Mouse (Mus musculus) heart, embryonic 10.5 days (tissue): ENCODE results near the gene Nlrc3. TPM values are rescaled to one million over a fixed set of nuclear protein-coding genes. Genes with fewer than 3 reads are reported as not detected.
"Not testable (repeated sequence)": the region's sequence is repeated elsewhere in the genome, so short reads cannot be mapped to it uniquely, and the experiment has no call there.

Experiments used
- DNase-seq: peaks from one replicate; pipeline ENCODE4 v3.0.0-alpha.2; 2017; ENCODE audit warnings: low spot score
- H3K27ac ChIP-seq: fragments of 300-500 bp; sonication (generic); 2 replicates; pipeline ENCODE4 v1.5.1; 2016; ENCODE audit warnings: mild to moderate bottlenecking
- H3K27me3 ChIP-seq: fragments of 300-500 bp; sonication (generic); 2 replicates; pipeline ENCODE4 v1.6.1; 2016; ENCODE audit warnings: mild to moderate bottlenecking; ENCODE audit not compliant: poor library complexity, insufficient read depth, severe bottlenecking
- H3K36me3 ChIP-seq: fragments of 300-500 bp; sonication (generic); 2 replicates; pipeline ENCODE4 v1.6.1; 2016; ENCODE audit warnings: mild to moderate bottlenecking, moderate library complexity
- H3K4me1 ChIP-seq: fragments of 300-500 bp; sonication (generic); 2 replicates; pipeline ENCODE4 v1.6.1; 2016; ENCODE audit warnings: mild to moderate bottlenecking
- H3K4me3 ChIP-seq: fragments of 300-500 bp; sonication (generic); 2 replicates; pipeline ENCODE4 v1.5.1; 2016; ENCODE audit warnings: mild to moderate bottlenecking, moderate library complexity
- H3K9me3 ChIP-seq: fragments of 300-500 bp; sonication (generic); 2 replicates; pipeline ENCODE4 v1.6.1; 2016; ENCODE audit warnings: mild to moderate bottlenecking, moderate library complexity
- WGBS: fragments of 180-500 bp; shearing (Covaris S2); methylation state at CpG from one replicate; pipeline ENCODE4 v1.1.7; 2016; 5-methylcytosine and 5-hydroxymethylcytosine counted together
- polyA plus RNA-seq: library from polyadenylated mRNA; unstranded; fragments of >200 nt; fragmentation: Nextera tagmentation; extraction: Ambion mirVana; gene quantifications from 2 replicates; pipeline ENCODE4 v1.2.1, GENCODE M21; 2016

Gene Nlrc3
- 0.91 and 1.1 TPM in 2 replicates for polyA plus RNA-seq

DNA sequence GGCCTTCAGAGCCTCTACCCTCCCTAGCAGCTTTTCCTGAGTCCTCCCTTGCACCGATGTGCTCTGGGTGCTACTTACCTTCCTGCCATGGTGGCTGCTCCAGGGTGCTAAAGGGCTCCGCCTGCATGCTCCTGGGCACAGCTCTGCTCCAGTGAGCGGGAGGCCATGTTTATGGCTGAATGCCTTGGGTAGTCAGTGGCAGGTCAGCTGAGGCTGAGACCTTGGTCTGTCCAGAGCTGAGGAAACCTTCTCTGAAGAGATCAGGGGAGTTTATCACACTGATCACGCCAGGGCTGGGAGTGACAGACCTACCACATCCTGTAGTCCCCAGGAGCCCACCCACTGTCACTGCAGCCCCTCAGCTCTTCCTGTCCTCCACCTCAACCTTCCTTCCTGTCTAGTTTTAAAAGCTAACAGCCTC lies at the start of gene Nlrc3:
Gene Nlrc3 (minus strand): TSS at position 382 of the 421 bp plus-strand sequence.
- DNase-seq = no peak
- no peaks in the 10 kb centered on the region for H3K27me3 ChIP-seq
- no peak within 1 kb of the TSS for H3K4me3 ChIP-seq
- H3K4me1 ChIP-seq = peaks cover 21% of the 10 kb centered on the region
- peaks cover 33% of the 10 kb centered on the region for H3K36me3 ChIP-seq
- H3K9me3 ChIP-seq = no peaks in the 10 kb centered on the region
- H3K27ac ChIP-seq = peak within 1 kb of the TSS; percentile 33; the same call in 1 of the 2 replicates
- WGBS = 55% methylated on average over 4 of the region's 4 CpGs

DNA sequence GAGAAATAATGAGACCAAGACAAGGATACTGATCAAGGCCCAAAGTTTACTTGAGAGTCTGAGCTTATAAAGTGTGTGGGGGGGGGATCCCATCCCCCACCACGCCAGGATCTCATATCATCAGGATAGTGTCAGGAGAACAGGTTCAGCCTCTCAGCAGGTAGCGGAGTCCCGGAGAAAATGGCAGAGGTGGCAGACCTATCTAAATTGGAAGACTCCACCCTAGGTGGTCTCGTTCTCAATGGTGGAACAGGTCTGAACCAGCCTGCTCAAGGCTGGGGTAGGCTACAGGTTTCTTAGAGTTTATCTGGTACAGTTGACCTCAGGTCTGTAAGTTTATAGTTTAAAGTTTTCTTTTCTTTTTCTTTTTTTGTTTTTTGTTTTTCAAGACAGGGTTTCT lies 46.3 kb upstream of the Nlrc3 start:
- no peaks in the 10 kb centered on the region for H3K4me1 ChIP-seq
- H3K9me3 ChIP-seq = no peaks in the 10 kb centered on the region; the same call in 1 of the 2 replicates
- 65% methylated on average over 4 of the region's 4 CpGs for WGBS
- H3K27ac ChIP-seq = no peak overlapping the region
- no peak for DNase-seq
- no peaks in the 10 kb centered on the region for H3K36me3 ChIP-seq
- no peaks in the 10 kb centered on the region for H3K27me3 ChIP-seq
- H3K4me3 ChIP-seq = no peak overlapping the region

DNA sequence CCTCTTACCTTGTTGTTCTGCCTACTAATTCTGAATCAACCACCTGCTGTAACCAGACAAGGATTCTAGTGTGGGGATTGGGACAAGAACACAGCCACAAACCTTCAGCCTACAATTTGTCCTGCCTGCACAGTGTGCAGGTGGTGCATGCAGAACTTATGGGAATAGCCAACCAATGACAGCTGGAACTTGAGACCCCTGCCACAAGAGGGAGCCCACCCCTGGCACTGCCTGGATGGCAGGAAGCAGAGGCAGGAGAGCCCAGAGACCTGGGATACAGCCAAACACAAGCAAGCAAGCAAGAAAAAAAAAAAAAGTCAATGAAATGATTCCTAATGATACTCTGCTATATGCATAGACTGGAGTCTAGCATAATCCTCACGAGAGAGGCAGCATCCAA lies 44.8 kb upstream of the Nlrc3 start:
- Histone ChIP-seq H3K4me1 (no peaks in the 10 kb centered on the region), H3K9me3 (no peaks in the 10 kb centered on the region; the same call in 1 of the 2 replicates), H3K27ac (no peak overlapping the region), H3K4me3 (no peak overlapping the region), H3K27me3 (no peaks in the 10 kb centered on the region), H3K36me3 (no peaks in the 10 kb centered on the region)
- DNase-seq = no peak
- WGBS = 67% methylated on average over 1 of the region's 1 CpGs

DNA sequence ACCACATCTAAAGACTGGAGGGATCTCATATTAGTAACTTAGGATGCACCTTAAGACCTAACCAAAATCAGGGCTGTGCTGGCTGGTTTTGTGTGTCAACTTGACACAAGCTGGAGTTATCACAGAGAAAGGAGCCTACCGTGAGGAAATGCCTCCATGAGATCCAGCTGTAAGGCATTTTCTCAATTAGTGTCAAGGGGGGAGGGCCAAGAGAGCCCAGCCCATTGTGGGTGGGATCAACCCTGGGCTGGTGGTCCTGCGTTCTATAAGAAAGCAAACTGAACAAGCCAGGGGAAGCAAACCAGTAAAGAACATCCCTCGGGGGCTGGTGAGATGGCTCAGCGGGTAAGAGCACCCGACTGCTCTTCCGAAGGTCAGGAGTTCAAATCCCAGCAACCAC lies 41.0 kb upstream of the Nlrc3 start:
- H3K36me3 ChIP-seq, H3K9me3 ChIP-seq, H3K4me1 ChIP-seq, H3K4me3 ChIP-seq, DNase-seq, H3K27ac ChIP-seq, H3K27me3 ChIP-seq: not testable (repeated sequence)
- WGBS = 78% methylated on average over 6 of the region's 6 CpGs

DNA sequence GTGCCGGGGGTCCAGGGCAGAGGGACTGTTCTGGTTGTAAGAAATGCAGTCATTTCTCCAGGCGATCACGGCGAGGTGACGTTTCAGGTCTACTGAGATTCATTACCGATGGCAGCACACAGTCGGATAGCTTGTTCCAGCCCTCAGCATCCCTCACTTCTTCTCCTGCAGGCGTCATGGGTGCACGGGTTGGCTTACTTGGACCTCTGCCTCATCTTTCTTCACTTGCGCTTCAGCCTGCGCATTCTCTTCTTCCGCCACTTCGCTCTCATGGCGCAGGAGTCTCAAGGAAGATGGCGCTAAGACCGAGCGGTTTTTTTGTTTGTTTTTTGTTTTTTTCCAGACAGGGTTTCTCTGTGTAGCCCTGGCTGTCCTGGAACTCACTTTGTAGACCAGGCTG lies 40.4 kb upstream of the Nlrc3 start:
- not testable (repeated sequence) for DNase-seq, H3K27me3 ChIP-seq, H3K4me1 ChIP-seq, H3K36me3 ChIP-seq, H3K4me3 ChIP-seq, H3K27ac ChIP-seq, H3K9me3 ChIP-seq
- 70% methylated on average over 17 of the region's 17 CpGs for WGBS

DNA sequence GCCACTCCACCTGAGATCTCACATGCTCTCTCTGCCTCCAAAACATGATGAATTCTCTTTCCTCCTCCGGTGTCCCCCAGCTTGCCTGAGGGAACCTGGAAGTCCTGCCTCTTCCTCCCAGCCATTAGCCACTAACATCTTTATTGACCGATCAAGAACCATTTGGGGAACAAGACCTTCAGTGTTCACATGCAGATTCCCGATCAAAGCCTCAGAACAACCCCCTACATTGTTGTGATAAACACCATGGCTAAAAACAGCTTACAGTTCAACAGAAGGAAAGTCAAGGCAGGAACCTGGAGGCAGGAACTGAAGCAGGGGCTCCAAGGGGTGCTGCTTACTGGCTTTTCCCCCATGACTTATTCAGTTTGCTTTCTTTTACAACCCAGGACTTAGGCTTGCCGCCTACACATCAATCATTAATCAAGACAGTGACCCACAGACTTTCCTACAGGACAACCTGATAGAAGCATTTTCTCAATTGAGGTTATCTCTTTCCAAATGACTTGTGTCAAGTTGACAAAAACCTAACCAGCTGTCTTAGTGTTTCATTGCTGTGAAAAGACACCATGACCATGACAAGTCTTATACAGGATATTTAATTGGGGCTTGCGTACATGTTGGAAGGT lies 37.7 kb upstream of the Nlrc3 start:
- Histone ChIP-seq H3K27ac (no peak overlapping the region), H3K4me3 (no peak overlapping the region), H3K27me3 (no peaks in the 10 kb centered on the region), H3K9me3 (no peaks in the 10 kb centered on the region; the same call in 1 of the 2 replicates), H3K36me3 (no peaks in the 10 kb centered on the region), H3K4me1 (no peaks in the 10 kb centered on the region)
- DNase-seq = no peak
- WGBS = 75% methylated on average over 5 of the region's 5 CpGs

DNA sequence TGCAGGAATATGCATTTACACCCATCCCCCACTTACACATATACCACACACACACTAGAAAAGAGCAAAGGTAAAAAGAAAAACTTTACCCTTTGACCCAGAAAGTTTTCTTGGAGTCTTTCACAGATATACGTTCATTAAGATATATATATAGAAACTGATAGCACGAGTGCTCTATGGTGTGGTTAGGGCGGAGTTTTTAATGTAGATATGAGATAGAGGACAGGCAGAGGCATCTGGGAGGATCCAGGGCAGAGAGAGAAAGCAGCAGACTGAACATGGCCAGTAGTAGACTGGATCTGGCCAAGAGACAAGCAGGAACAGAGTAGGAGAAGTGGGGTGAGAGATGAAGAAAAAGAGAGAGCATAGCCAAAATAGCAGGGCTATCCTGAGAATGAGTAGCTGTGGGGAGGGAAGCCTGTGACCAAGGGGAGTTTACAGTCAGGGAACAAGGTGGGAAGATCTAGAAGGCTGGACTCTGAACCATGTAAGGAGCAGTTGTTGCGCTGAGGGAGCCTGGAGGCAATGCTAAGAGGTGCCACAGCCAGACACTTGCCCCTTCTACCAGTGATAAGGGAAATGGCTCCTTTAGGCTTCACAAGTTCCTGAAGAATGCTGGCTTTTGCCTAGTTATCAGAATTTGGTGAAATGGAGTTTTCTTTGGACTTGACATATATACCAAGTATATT lies 36.6 kb upstream of the Nlrc3 start:
- no peak for DNase-seq
- no peaks in the 10 kb centered on the region for H3K36me3 ChIP-seq
- no peaks in the 10 kb centered on the region; the same call in 1 of the 2 replicates for H3K9me3 ChIP-seq
- H3K4me3 ChIP-seq = no peak overlapping the region
- no peak overlapping the region for H3K27ac ChIP-seq
- no peaks in the 10 kb centered on the region for H3K27me3 ChIP-seq
- H3K4me1 ChIP-seq = no peaks in the 10 kb centered on the region
- 63% methylated on average over 4 of the region's 4 CpGs for WGBS

DNA sequence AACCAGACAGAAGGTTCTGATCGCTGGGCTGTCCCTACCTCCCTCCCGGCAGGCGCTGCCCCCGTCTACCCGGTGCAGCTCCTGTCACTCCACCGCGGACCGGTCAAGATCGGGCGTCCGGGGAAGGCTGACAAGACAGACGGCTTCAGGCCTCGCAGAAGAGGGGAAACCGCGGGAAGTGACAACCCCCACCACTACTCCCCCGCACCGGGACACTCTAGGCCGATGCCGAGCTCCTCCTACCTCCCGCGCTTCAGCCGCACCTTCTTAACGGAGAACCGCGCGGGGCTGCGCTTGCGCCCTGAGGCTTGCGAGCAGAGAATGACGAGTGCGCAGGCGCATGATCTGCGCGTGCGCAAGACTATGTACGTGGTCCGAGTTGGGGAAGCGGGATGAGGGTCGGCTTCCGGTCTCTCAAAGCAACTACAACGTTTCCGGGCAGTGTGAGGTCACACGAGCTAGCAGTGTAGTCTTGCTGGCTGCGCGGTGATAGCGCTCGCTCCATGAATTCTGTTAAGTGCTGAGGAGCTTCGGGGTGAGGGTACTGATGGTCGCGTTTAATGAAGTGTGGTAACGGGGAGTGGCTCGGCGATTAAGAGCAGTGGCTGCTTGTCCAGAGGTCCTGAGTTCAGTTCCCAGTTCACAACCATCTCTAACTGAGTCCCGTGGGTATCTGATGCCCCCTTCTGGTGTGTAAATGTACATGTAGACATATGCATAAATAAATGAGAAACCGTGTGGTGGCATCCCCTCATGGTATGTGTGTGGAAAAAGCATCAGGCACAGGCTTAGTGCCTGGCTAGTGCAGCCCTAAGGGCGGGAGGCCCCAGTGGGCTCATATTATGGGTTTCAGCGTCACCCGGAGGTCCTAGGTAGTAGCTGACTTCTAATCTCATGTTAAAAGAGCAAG lies 27.3 kb upstream of the Nlrc3 start, which contains the start of gene Slx4:
Gene Slx4 (minus strand): TSS at position 282 of the 910 bp plus-strand sequence.
- Histone ChIP-seq H3K9me3 (0 out of 2 replicates have a peak, but pooled peaks cover 4% of the 10 kb centered on the region), H3K27ac (peak within 1 kb of the TSS; percentile 89), H3K27me3 (no peaks in the 10 kb centered on the region), H3K36me3 (peaks cover 25% of the 10 kb centered on the region), H3K4me1 (peaks cover 13% of the 10 kb centered on the region), H3K4me3 (peak within 1 kb of the TSS; percentile 82)
- DNase-seq = peak; percentile 98
- 1% methylated on average over 58 of the region's 58 CpGs for WGBS

DNA sequence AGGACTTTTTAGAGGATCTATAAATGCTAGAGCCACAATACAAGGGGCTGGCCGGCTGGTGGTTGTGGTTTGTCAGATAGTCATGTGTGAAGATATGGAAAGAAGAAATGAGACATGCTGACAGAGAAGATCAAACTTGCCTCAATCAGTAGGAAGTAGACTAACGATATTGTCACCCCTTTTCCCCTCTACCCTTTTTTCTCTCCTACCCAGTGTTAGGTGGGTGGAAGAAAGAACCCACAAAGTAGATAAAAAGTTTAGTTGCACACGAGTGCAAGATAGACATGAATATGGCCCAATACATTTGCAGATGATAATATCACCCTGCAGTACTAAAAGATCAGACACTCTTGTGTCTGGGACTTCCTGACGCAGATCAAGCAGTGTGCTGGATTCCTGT lies 12.0 kb upstream of the Nlrc3 start:
- H3K4me3 ChIP-seq = no peak overlapping the region
- no peaks in the 10 kb centered on the region for H3K9me3 ChIP-seq
- H3K27ac ChIP-seq = no peak overlapping the region
- 85% methylated on average over 4 of the region's 4 CpGs for WGBS
- H3K36me3 ChIP-seq = peaks cover 96% of the 10 kb centered on the region
- DNase-seq = no peak
- no peaks in the 10 kb centered on the region for H3K4me1 ChIP-seq
- no peaks in the 10 kb centered on the region for H3K27me3 ChIP-seq

DNA sequence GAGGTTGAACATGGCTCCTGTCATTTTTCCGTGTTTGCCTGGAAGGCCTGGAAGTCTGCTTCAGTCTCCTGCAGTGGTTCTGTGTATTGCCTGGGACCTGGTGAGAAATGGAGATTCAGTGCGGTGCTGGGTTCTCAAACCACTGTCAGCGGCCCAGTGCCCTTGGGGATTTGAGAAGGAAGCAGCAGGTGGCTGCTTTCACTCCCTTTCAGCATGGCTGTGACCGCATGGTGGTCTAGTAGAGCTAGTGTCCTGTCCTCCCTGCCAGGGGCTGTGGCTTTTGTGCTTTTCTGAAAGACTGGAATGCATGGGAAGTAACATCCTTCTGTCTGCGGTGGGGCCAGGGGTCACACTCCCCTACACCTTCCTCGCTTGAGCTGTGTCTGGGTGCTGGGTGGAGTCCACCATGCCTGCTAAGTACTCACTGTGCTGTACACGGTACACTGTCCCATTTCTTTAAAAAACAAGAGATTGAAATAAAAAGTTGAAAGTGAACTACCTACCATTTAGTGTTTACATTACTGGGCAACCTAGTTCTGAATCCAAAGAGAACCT lies 6.8 kb upstream of the Nlrc3 start:
- Histone ChIP-seq H3K36me3 (peaks cover 98% of the 10 kb centered on the region), H3K4me3 (no peak overlapping the region), H3K9me3 (no peaks in the 10 kb centered on the region), H3K4me1 (no peaks in the 10 kb centered on the region), H3K27me3 (no peaks in the 10 kb centered on the region), H3K27ac (no peak overlapping the region)
- WGBS = 76% methylated on average over 7 of the region's 7 CpGs
- DNase-seq = no peak

DNA sequence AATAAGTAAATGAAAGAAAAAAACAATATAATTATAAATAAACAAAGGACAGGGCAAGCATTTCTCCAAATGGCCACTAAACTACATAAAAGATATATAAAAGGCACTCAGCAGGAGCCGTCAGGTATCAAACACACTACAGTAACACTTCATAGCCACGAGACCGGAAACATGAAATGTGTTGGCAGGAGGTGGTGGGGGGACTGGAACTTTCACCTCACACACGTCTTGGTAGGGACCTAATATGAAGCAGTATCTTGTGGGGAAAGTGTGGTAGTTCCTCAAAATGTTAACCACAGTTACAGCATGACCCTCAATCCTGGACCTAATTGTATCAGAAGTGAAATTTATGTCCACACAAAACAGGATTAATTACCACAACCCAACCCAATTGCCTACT lies 5.7 kb upstream of the Nlrc3 start:
- Histone ChIP-seq H3K27me3 (no peaks in the 10 kb centered on the region), H3K36me3 (peaks cover 91% of the 10 kb centered on the region), H3K9me3 (no peaks in the 10 kb centered on the region), H3K4me3 (no peak overlapping the region), H3K27ac (no peak overlapping the region), H3K4me1 (0 out of 2 replicates have a peak, but pooled peaks cover 4% of the 10 kb centered on the region)
- WGBS = 88% methylated on average over 4 of the region's 4 CpGs
- DNase-seq = no peak

DNA sequence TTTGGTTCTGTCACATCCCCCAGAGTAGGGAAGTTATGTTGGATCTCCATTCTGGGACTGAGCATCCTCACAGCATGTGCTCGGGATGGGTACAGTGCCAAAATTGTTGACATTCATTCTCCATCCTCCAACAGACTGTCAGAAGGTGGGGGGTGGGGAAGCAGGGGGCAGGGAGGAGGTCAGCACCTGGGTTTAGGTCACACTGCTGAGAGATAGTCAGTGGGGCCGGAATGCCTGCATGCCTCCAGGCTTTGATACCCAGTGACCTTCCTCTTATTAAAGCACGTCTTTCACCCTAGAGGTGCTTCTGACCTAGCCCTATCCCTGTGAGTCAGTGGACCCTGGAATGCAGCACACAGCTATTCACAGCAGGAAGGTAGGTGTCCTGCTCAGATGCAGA lies 280 bp upstream of the Nlrc3 start:
- Histone ChIP-seq H3K4me1 (peaks cover 21% of the 10 kb centered on the region), H3K27ac (0 out of 2 replicates have a peak overlapping the region, but pooled peaks have one; percentile 8), H3K9me3 (no peaks in the 10 kb centered on the region), H3K36me3 (peaks cover 37% of the 10 kb centered on the region), H3K27me3 (no peaks in the 10 kb centered on the region), H3K4me3 (no peak overlapping the region)
- WGBS = 36% methylated on average over 3 of the region's 3 CpGs
- no peak for DNase-seq
